Mouse (Mus musculus): Measurements from ENCODE around the gene Wipf3.

The Wipf3 gene

GRCm38 (mm10) chr6:54531048-54531481 lies 101.7 kb downstream of the Wipf3 start:
- no peak for DNase-seq (ENCODE audit: low read depth)

- DNase-seq (ENCODE audit: low read depth): no peak
Observed at GRCm38 (mm10) chr6:54535485-54535884, 106.1 kb downstream of the Wipf3 start.

- DNase-seq (ENCODE audit: low read depth): no peak
Observed at GRCm38 (mm10) chr6:54537053-54537452, 107.7 kb downstream of the Wipf3 start.

- no peak for DNase-seq (ENCODE audit: low read depth)
Observed at GRCm38 (mm10) chr6:54538773-54539173, 109.4 kb downstream of the Wipf3 start.

- no peak for DNase-seq (ENCODE audit: low read depth)
Observed at GRCm38 (mm10) chr6:54539396-54539795, 110.0 kb downstream of the Wipf3 start.

- no peak for DNase-seq (ENCODE audit: low read depth)
Observed at GRCm38 (mm10) chr6:54540252-54540887, 111.0 kb downstream of the Wipf3 start.

GRCm38 (mm10) chr6:54542836-54543235 lies 113.4 kb downstream of the Wipf3 start:
- DNase-seq (ENCODE audit: low read depth): no peak

- DNase-seq (ENCODE audit: low read depth): no peak
Observed at GRCm38 (mm10) chr6:54543646-54544045, 114.2 kb downstream of the Wipf3 start.

GRCm38 (mm10) chr6:54548314-54549019 lies 119.1 kb downstream of the Wipf3 start:
- no peak for DNase-seq (ENCODE audit: low read depth)

- no peak for DNase-seq (ENCODE audit: low read depth)
Observed at GRCm38 (mm10) chr6:54549311-54549710, 119.9 kb downstream of the Wipf3 start.

GRCm38 (mm10) chr6:54550801-54551323 lies 121.5 kb downstream of the Wipf3 start:
- DNase-seq (ENCODE audit: low read depth): no peak

GRCm38 (mm10) chr6:54552721-54553413 lies 123.5 kb downstream of the Wipf3 start:
- no peak for DNase-seq (ENCODE audit: low read depth)
